Mouse (Mus musculus) gonadal fat pad, adult 2 months (tissue): ENCODE data around the gene Hk3. TPM values are rescaled to one million over a fixed set of nuclear protein-coding genes. Genes with fewer than 3 reads are reported as not detected.

ENCODE experiments used
- DNase-seq: peaks from one replicate; pipeline ENCODE4 v3.0.0-alpha.2; 2012; ENCODE audit warnings: low read depth
- polyA plus RNA-seq: library from polyadenylated mRNA; depleted of rRNA; stranded (reverse); fragments of >200 nt; gene quantifications from 2 replicates; pipeline ENCODE4 v1.2.3, GENCODE M21; 2012; rRNA removed

Gene Hk3
- 2.7 and 3.1 TPM in 2 replicates for polyA plus RNA-seq

- DNase-seq = no peak
Measured at GRCm38 (mm10) chr13:55021194-55021779, at the start of gene Hk3. Hk3 (minus strand) TSS chr13:55021385.

GRCm38 (mm10) chr13:55069719-55070118 is 48.5 kb upstream of the Hk3 start:
- no peak for DNase-seq

- no peak for DNase-seq
Measured at GRCm38 (mm10) chr13:55063276-55063675, 42.1 kb upstream of the Hk3 start.

- DNase-seq = no peak
Measured at GRCm38 (mm10) chr13:55058042-55058441, 36.9 kb upstream of the Hk3 start.

GRCm38 (mm10) chr13:55047706-55048105 is 26.5 kb upstream of the Hk3 start:
- DNase-seq = no peak

GRCm38 (mm10) chr13:55040016-55040415 is 18.8 kb upstream of the Hk3 start:
- no peak for DNase-seq

GRCm38 (mm10) chr13:55024215-55024614 is 3.0 kb upstream of the Hk3 start:
- DNase-seq = no peak

GRCm38 (mm10) chr13:55022715-55023114 is 1.5 kb upstream of the Hk3 start:
- DNase-seq = no peak

GRCm38 (mm10) chr13:55022256-55022655 is 1.1 kb upstream of the Hk3 start:
- DNase-seq = no peak

- no peak for DNase-seq
Measured at GRCm38 (mm10) chr13:55020051-55020450, 1.1 kb downstream of the Hk3 start.

- DNase-seq = no peak
Measured at GRCm38 (mm10) chr13:55019181-55019580, 2.0 kb downstream of the Hk3 start.

GRCm38 (mm10) chr13:55018700-55019099 is 2.5 kb downstream of the Hk3 start:
- DNase-seq = no peak

- DNase-seq = no peak
Measured at GRCm38 (mm10) chr13:55017898-55018599, 3.1 kb downstream of the Hk3 start.

- DNase-seq = no peak
Measured at GRCm38 (mm10) chr13:55017154-55017897, 3.9 kb downstream of the Hk3 start.

GRCm38 (mm10) chr13:55014451-55014850 is 6.7 kb downstream of the Hk3 start:
- no peak for DNase-seq

GRCm38 (mm10) chr13:55013702-55014344 is 7.4 kb downstream of the Hk3 start:
- no peak for DNase-seq

GRCm38 (mm10) chr13:55011981-55012478 is 9.2 kb downstream of the Hk3 start:
- no peak for DNase-seq

GRCm38 (mm10) chr13:55011103-55011502 is 10.1 kb downstream of the Hk3 start:
- no peak for DNase-seq

GRCm38 (mm10) chr13:55008589-55008988 is 12.6 kb downstream of the Hk3 start:
- DNase-seq = no peak

- no peak for DNase-seq
Measured at GRCm38 (mm10) chr13:55006415-55006742, 14.8 kb downstream of the Hk3 start.

- DNase-seq = no peak
Measured at GRCm38 (mm10) chr13:55005691-55006414, 15.3 kb downstream of the Hk3 start.

- peak; percentile 60 for DNase-seq
Measured at GRCm38 (mm10) chr13:55004646-55005045, 16.5 kb downstream of the Hk3 start.
